Mouse (Mus musculus) cortical plate, adult 2 months (tissue): Measurements from ENCODE around the gene Mllt1.

Source experiments
- CTCF ChIP-seq: fragments of 200-500 bp; IDR thresholded peaks from 2 replicates; pipeline ENCODE4 v1.5.1; 2011; ENCODE audit warnings: mild to moderate bottlenecking, control low read depth, low read length; ENCODE audit not compliant: insufficient read depth; ENCODE audit errors: extremely low read depth
- POLR2A ChIP-seq: fragments of 200-500 bp; IDR thresholded peaks from 2 replicates; pipeline ENCODE4 v1.6.1; 2011; ENCODE audit warnings: mild to moderate bottlenecking, low read length, control low read depth; ENCODE audit not compliant: insufficient read depth; ENCODE audit errors: extremely low read depth

DNA sequence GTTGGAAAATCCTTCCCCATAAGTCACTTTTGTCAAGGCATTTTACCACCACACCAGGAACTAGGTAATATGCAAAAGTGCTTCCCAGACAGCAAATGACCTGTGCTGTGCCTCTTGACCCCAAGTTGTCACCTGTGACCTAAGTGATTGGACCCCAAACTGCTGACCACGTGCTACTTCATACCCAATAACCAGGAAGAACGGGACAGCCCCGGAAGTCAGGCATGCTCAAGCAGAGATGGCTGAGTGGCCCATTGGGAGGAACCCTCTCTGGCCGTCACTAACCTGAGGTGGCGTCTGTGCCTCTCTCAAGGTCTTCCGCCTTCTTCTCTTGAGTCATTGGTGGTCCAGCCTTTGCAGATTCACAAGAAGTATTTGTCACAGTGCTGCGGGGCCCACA is 62.7 kb downstream of the Mllt1 start:
- TF ChIP-seq CTCF (no peak), POLR2A (no peak)
